Comparison of ENCODE assay signal across 22 mouse cellular contexts in genomic region chr3:129358115-129358514, GRCm38 (mm10). TPM values are rescaled to one million over a fixed set of nuclear protein-coding genes. Genes with fewer than 3 reads are reported as not detected.
A peak's percentile ranks its signal among the peaks of the same experiment; 100 is the strongest.
DNase-seq lines count a peak whose midpoint lies in the region; ATAC-seq and TF ChIP-seq lines count a peak whose summit lies in the region.
"Had no signal": no experiment of that assay in that cellular context is flagged by ENCODE, and none has a peak within 500 bp of the region (broad histone marks: within the 10 kb centered on the region; RNA-seq: fewer than 3 reads in every experiment).

No protein-coding gene starts in this region.

- WGBS in kidney, embryonic 16.5 days = 72% methylated on average over 2 of the region's 2 CpGs
- 37% methylated on average over 2 of the region's 2 CpGs for WGBS in lung, embryonic 15.5 days

- H3K4me1 ChIP-seq in kidney, embryonic 16.5 days (ENCODE audit: insufficient read depth, low read length) = peaks cover 2% of the 10 kb centered on the region; the same call in 1 of the 2 replicates
- peaks cover 4% of the 10 kb centered on the region for H3K4me1 ChIP-seq in lung, embryonic 15.5 days
- H3K4me1 ChIP-seq: embryonic facial prominence, embryonic 12.5 days; heart, embryonic 15.5 days; hindbrain, embryonic 10.5 days had no signal

- H3K27me3 ChIP-seq in kidney, embryonic 16.5 days (ENCODE audit: insufficient read depth, low read length) = no peaks in the 10 kb centered on the region
- no peaks in the 10 kb centered on the region for H3K27me3 ChIP-seq in lung, embryonic 15.5 days
- no peaks in the 10 kb centered on the region for H3K27me3 ChIP-seq in Patski
- H3K27me3 ChIP-seq: embryonic facial prominence, embryonic 12.5 days; heart, embryonic 15.5 days had no signal

- peak; percentile 67 for ATAC-seq in kidney, embryonic 16.5 days (ENCODE audit: low FRiP score, low TSS enrichment)
- ATAC-seq in lung, embryonic 15.5 days (ENCODE audit: borderline replicate concordance, extremely low read depth, low FRiP score, low TSS enrichment) = peak; percentile 75; the same call in 1 of the 2 replicates
- ATAC-seq in Patski = peak; percentile 8
- ATAC-seq: CD4-positive, CD25-positive, alpha-beta regulatory T cell, adult 4 months; forebrain, embryonic 16.5 days had no signal

- CTCF ChIA-PET in Patski (lab: Charles Lee) = no interaction called here

- intact Hi-C loops in heart, postnatal 14 days (cut with DNase I) = no loop called here

- TF ChIP-seq CTCF in Patski (IDR thresholded peaks at IDR 0.05) = no peak

- H3K4me3 ChIP-seq in kidney, embryonic 16.5 days (ENCODE audit: low read length) = no peak overlapping the region
- H3K4me3 ChIP-seq in lung, embryonic 15.5 days = no peak overlapping the region
- H3K4me3 ChIP-seq: embryonic facial prominence, embryonic 12.5 days; heart, adult 2 months; heart, embryonic 15.5 days; hindbrain, embryonic 10.5 days had no signal

- no peak overlapping the region for H3K4me2 ChIP-seq in kidney, embryonic 16.5 days (replicated peaks; ENCODE audit: low read depth, low read length)
- no peak overlapping the region for H3K4me2 ChIP-seq in lung, embryonic 15.5 days
- H3K4me2 ChIP-seq: embryonic facial prominence, embryonic 12.5 days; heart, embryonic 11.5 days; heart, embryonic 15.5 days had no signal

- POLR2A ChIA-PET in Patski (lab: Charles Lee) = interaction anchor here (0.5 to 1.1 kb wide), 2 partner anchors 42 to 433 kb away, joined by 3 read pairs; no protein-coding TSS in a partner anchor

- in situ Hi-C loops in Patski (cut with MboI; ENCODE audit: low pct_unique_long_range_greater_than_20kb) = no loop called here

- H3K36me3 ChIP-seq in kidney, embryonic 16.5 days (ENCODE audit: insufficient read depth, low read length) = no peaks in the 10 kb centered on the region
- H3K36me3 ChIP-seq in lung, embryonic 15.5 days = no peaks in the 10 kb centered on the region
- H3K36me3 ChIP-seq: embryonic facial prominence, embryonic 12.5 days; G1E; heart, embryonic 15.5 days; hindbrain, embryonic 10.5 days had no signal

- H3K9me3 ChIP-seq in kidney, embryonic 16.5 days (ENCODE audit: low read length) = no peaks in the 10 kb centered on the region
- H3K9me3 ChIP-seq in lung, embryonic 15.5 days = no peaks in the 10 kb centered on the region
- H3K9me3 ChIP-seq: embryonic facial prominence, embryonic 12.5 days; heart, embryonic 15.5 days; hindbrain, embryonic 10.5 days had no signal

- peak; percentile 23 for DNase-seq in heart, adult 11 months
- DNase-seq in heart, postnatal 14 days = no peak
- DNase-seq in kidney, postnatal 25 days = no peak
- no peak for DNase-seq in lung, adult 18-20 months
- no peak for DNase-seq in Patski (ENCODE audit: low read depth, low spot score)
- DNase-seq: adrenal gland, postnatal 10 days; B cell, adult 2 months; cerebellum, adult 11 months; cerebellum, adult 8-10 months; cerebellum, postnatal 14 days; gastrocnemius, postnatal 10 days; heart, adult 2 months had no signal

- no peak overlapping the region for H3K9ac ChIP-seq in kidney, embryonic 16.5 days (replicated peaks; ENCODE audit: low read length)
- no peak overlapping the region for H3K9ac ChIP-seq in lung, embryonic 15.5 days
- H3K9ac ChIP-seq: embryonic facial prominence, embryonic 12.5 days; heart, embryonic 15.5 days had no signal

- H3K27ac ChIP-seq in kidney, embryonic 16.5 days (ENCODE audit: low read length) = no peak overlapping the region
- no peak overlapping the region for H3K27ac ChIP-seq in lung, embryonic 15.5 days
- H3K27ac ChIP-seq: embryonic facial prominence, embryonic 12.5 days; heart, adult 2 months; heart, embryonic 15.5 days; hindbrain, embryonic 10.5 days had no signal

RNA-seq across cellular contexts. Expression of gene Enpep, which starts 25.6 kb away (rescaled TPM):
- 1 to 10 TPM; 7.1 to 7.9 TPM for total RNA-seq in heart, postnatal 14 days (2021)
- 116 and 117 TPM in 2 replicates for polyA plus RNA-seq in kidney, embryonic 16.5 days (2015; fragmentation: Nextera tagmentation; extraction: Ambion mirVana)
- 41.0 and 44.8 TPM in 2 replicates for polyA plus RNA-seq in lung, embryonic 15.5 days (2015; fragmentation: Nextera tagmentation; extraction: Ambion mirVana)
- polyA plus RNA-seq in Patski (2021) = 11.8 TPM
- total RNA-seq: common myeloid progenitor, adult 5-6 weeks had no signal
- polyA plus RNA-seq: G1E had no signal

Comparison
In these comparisons a context has a peak if more than half of its experiments do, and no peak if none do; other contexts are left out.
1. ATAC-seq: peak in every context shown above with its lines; median percentile 75 in lung, embryonic 15.5 days; 67 in kidney, embryonic 16.5 days; 8 in Patski.